Mouse (Mus musculus): ENCODE results near the gene Adh1.
A peak's percentile ranks its signal among the peaks of the same experiment; 100 is the strongest.

Gene Adh1

DNA sequence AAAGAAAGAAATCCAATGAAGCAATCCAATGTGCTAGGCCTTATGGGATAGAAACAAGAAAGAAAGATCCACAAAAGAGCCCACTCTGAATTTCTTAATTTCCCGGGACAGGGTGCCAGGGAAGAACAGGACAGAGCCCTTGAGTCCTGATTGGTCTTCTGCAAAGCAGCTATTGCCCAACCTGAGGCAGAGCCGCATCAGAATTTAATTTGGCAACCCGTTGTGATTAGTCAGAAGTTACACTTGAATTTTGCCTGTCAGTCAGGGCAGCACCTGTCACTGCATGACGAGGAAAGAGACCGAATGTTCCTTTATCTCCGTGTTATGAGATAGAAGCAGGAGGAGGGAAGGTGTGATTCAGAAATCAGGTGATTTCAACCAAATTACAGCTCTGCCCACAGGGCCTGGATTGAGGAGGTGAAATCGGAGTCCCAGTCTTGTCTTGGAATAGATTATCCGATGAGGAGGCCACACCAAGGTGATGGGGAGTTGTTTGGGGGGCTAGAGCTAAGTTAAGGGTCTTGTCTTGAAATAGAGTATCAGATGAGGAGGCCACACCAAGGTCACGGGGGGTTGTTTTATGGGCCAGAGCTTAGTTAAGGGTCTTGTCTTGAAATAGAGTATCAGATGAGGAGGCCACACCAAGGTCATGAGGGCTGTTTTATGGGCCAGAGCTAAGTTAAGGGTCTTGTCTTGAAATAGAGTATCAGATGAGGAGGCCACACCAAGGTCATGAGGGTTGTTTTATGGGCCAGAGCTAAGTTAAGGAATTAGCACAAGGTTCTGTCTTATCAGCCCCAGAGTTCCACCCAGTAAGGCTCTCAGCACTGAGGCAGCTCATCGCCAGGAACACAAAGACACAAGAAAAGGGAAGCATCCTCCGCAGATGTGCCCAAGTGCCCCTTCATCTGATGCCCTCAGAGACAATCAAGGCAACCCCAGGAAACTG, at the start of gene Adh1:
Gene Adh1 (plus strand): TSS at position 271 of the 949 bp plus-strand sequence.
- no peak for DNase-seq

DNA sequence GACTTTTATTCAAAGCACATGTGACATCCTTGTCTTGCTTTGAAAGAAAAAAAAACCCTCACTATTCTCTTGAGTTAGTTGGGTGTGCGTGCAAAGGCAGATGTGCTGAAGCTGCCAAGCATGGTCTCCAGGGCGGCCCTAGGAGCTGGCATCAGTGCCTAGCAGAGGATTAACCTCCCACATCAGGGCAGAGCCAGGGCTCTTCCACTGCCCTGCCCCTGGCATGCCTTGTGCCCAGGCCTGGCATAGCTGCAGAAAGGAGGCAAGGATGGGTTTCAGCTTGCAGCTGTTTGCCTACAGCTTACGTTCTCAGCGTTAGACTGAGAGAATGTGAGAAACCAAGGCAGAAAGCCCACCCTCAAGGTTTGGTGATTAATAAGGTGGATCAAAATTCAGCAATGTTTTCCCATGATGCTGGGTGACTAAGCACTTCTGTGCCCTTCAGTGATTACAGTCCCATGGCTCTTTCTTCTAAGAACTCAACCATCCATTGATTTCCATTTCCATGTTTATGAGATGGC, 48.3 kb upstream of the Adh1 start:
- no peak for DNase-seq

DNA sequence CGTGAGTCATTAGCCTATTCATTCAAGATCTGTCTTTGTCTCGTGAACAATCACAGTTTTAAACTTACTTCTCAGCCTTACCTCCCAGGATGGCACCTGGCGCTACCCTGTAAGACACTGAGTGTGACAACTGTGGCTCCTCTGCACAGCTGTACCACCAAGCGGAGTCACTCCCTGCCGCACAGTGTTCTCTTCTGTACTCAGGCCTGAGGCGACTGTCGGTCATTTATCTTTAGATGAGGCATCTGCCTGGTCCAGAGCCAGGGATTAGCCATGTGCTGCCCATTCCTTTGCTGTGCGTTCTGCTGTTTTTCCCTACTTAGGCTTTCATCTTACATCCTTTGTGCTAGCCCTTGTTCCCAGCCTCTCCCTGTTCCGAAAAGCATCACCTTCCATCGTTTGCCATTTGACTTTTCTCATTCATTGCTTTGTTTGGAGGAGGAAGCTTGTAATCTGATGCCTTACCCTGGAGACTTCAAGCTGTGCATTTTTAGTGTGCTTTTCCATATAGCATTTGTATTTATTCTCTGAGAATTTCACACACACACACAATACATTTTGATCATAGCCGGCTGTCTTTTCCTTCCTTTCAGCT, 45.3 kb upstream of the Adh1 start:
- no peak for DNase-seq

GRCm38 (mm10) chr3:138216091-138216490, 44.7 kb upstream of the Adh1 start:
- no peak for DNase-seq

- no peak for DNase-seq
Measured at GRCm38 (mm10) chr3:138217631-138218264, 43.0 kb upstream of the Adh1 start, which contains the start of gene Adh7. Gene Adh7 (plus strand): TSS chr3:138217760.

- no peak for DNase-seq
Measured at GRCm38 (mm10) chr3:138221116-138221515, 39.7 kb upstream of the Adh1 start.

GRCm38 (mm10) chr3:138222511-138222910, 38.3 kb upstream of the Adh1 start:
- no peak for DNase-seq

GRCm38 (mm10) chr3:138222952-138223351, 37.8 kb upstream of the Adh1 start:
- DNase-seq = peak; percentile 63 to 66

DNA sequence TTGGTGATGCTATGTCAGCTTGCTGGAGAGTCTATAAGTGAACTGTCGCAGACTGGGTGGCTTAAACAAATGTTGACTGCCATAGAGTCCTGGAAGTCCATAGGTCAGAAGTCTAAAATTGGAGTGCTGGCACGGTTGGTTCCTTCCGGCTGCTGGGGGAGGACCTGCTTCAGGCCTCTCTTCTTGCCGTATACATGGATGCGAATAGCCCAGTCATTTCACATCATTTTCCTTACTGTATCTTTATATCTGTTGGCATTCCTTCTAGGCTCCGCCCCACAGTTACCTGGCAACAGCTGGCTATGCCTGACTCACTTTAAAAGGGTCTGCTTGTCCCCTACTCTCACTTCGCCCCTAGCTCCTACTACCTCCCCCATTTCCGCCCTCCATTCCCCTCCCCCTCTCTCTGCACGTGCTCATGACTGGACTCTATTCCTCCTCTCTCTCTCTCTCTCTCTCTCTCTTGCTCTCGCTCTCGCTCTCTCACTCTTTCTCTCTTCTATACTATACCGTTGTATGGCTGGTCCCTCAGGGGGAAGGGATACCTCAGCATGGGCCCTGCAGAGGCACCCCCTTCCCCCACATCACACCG, 36.3 kb upstream of the Adh1 start:
- no peak for DNase-seq

DNA sequence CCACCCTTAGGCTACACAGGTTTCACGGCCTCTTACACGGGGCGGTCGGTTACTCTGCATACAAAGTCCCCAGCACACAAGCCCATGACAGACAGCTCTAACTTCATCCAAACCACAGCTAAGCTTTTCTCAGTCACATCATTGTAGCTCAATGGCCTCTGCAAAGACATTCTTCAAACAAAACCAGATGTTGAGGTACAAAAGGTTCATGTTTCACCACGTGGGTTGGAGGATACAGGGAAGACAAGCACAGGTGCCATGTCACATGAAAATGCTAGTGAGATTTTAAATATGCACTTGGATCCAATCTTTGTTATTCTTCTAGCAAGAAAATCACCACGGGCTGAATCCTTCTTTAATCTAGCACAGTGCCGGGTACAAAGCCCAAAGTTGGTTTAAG, 35.5 kb upstream of the Adh1 start:
- no peak for DNase-seq

GRCm38 (mm10) chr3:138225853-138226252, 34.9 kb upstream of the Adh1 start:
- DNase-seq = no peak

GRCm38 (mm10) chr3:138226476-138226875, 34.3 kb upstream of the Adh1 start:
- no peak for DNase-seq

DNA sequence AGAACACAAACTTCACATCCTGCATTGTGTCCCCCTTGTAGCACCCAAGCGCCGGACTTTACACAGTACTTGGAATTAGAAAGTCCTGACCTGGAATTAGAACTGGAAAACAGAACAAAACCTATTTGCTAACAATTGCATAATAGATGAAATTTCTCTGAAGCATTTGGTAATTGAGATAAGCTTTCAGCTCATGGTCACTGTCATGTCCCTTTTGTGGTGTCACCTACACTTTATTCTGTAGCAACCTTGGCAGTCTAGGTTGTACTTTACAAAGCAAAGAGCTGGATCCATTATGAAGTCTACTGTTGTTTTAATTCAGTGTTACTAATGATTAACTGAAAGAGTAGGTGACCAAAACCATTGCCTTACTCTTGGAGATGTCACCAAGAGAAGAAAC, 33.7 kb upstream of the Adh1 start:
- no peak for DNase-seq

- no peak for DNase-seq
Measured at GRCm38 (mm10) chr3:138227782-138228181, 33.0 kb upstream of the Adh1 start.

- no peak for DNase-seq
Measured at GRCm38 (mm10) chr3:138229448-138229847, 31.3 kb upstream of the Adh1 start.

GRCm38 (mm10) chr3:138230266-138230665, 30.5 kb upstream of the Adh1 start:
- no peak for DNase-seq

GRCm38 (mm10) chr3:138231531-138231930, 29.3 kb upstream of the Adh1 start:
- no peak for DNase-seq

GRCm38 (mm10) chr3:138236546-138237163, 24.1 kb upstream of the Adh1 start:
- no peak for DNase-seq

- DNase-seq = no peak
Measured at GRCm38 (mm10) chr3:138238046-138238445, 22.7 kb upstream of the Adh1 start.

GRCm38 (mm10) chr3:138239461-138239860, 21.3 kb upstream of the Adh1 start:
- DNase-seq = no peak

GRCm38 (mm10) chr3:138240411-138240810, 20.4 kb upstream of the Adh1 start:
- DNase-seq = no peak

GRCm38 (mm10) chr3:138240942-138241341, 19.8 kb upstream of the Adh1 start:
- no peak for DNase-seq

DNA sequence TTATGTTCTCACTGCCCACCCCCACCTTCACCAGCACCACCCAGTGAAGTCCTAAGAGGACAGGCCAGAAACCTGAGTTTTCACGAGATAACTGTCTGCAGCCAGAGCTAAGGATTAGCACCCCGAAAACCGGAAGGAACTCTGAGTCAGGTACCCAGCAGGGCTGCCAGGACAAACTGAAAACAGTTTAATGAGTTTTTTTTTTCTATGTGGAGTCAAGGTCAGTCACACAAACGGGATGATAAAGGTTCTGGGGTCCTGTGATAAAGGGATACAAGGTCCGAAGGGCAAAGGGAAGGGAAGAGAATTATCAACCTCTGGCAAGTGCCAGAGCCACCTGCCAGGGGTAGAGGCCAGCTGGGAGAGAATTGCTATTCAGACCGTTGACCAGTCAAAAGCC, 19.4 kb upstream of the Adh1 start:
- DNase-seq = no peak
